Mouse (Mus musculus): ENCODE data around the gene Srebf2.

DNA sequence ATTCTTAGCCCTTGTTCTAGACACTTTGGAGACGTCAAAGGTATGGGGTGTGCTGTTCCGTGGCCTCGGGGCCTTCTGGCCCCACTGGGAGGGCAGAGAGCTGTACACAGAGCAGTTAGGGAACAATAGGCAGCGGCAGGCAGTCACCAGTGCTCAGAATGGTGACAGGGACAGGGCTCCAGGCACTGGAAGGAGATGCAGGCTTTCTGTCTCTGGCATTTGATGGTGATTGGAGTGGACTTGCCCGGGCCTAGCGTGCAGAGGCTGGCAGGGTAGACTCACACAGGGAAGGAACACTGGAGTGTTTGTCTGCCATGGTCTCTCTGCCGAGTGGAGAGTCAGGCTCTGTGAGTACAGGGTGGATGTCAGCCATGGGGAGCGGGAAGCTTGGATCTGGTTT lies 45.6 kb downstream of the Srebf2 start:
- no peak for TF ChIP-seq CTCF (IDR thresholded peaks at IDR 0.05; ENCODE audit: low read depth)
- no peak for TF ChIP-seq EP300 (IDR thresholded peaks at IDR 0.05; ENCODE audit: low read depth)
